Mouse (Mus musculus) embryonic facial prominence, embryonic 15.5 days (tissue): ENCODE measurements around the gene Scd2. TPM values are rescaled to one million over a fixed set of nuclear protein-coding genes. Genes with fewer than 3 reads are reported as not detected.

Experiments used
- ATAC-seq: fragments of 200-750 bp; cut with Nextera tagmentation; 2 replicates; pipeline ENCODE4 v1.8.0; 2017; ENCODE audit warnings: low read depth, moderate TSS enrichment; ENCODE audit not compliant: insufficient number of reproducible peaks, low FRiP score, low TSS enrichment
- H3K27ac ChIP-seq: fragments of 300-500 bp; sonication (generic); replicated peaks from 2 replicates; pipeline ENCODE4 v1.5.1; 2015; ENCODE audit warnings: mild to moderate bottlenecking, inconsistent platforms
- H3K27me3 ChIP-seq: fragments of 300-500 bp; sonication (generic); 2 replicates; pipeline ENCODE4 v1.6.1; 2015; ENCODE audit warnings: inconsistent platforms
- H3K36me3 ChIP-seq: fragments of 300-500 bp; sonication (generic); 2 replicates; pipeline ENCODE4 v1.6.1; 2015; ENCODE audit warnings: mild to moderate bottlenecking, inconsistent platforms
- H3K4me1 ChIP-seq: fragments of 300-500 bp; sonication (generic); 2 replicates; pipeline ENCODE4 v1.6.1; 2015; ENCODE audit warnings: inconsistent platforms
- H3K4me2 ChIP-seq: fragments of 300-500 bp; sonication (generic); replicated peaks from 2 replicates; pipeline ENCODE4 v1.6.1; 2015; ENCODE audit warnings: mild to moderate bottlenecking, inconsistent platforms
- H3K4me3 ChIP-seq: fragments of 300-500 bp; sonication (generic); replicated peaks from 2 replicates; pipeline ENCODE4 v1.5.1; 2015; ENCODE audit warnings: mild to moderate bottlenecking, inconsistent platforms
- H3K9ac ChIP-seq: fragments of 300-500 bp; sonication (generic); 2 replicates; pipeline ENCODE4 v1.6.1; 2015; ENCODE audit warnings: inconsistent platforms
- H3K9me3 ChIP-seq: fragments of 300-500 bp; sonication (generic); replicated peaks from 2 replicates; pipeline ENCODE4 v1.6.1; 2016; ENCODE audit warnings: inconsistent platforms
- WGBS: fragments of 180-500 bp; shearing (Covaris S2); methylation state at CpG from one replicate; pipeline ENCODE4 v1.1.7; 2015; 5-methylcytosine and 5-hydroxymethylcytosine counted together
- microRNA-seq: library from miRNA; unstranded; fragments of <30 nt; microRNA quantifications from one replicate; pipeline ENCODE4, GENCODE M21; 2016; ENCODE audit warnings: borderline number of aligned reads
- polyA plus RNA-seq: library from polyadenylated mRNA; unstranded; fragments of >200 nt; fragmentation: Nextera tagmentation; extraction: Ambion mirVana; gene quantifications from 2 replicates; pipeline ENCODE4 v1.2.1, GENCODE M21; 2015

The Scd2 gene
- polyA plus RNA-seq, 1 experiment from 2014 or later = 179 TPM

DNA sequence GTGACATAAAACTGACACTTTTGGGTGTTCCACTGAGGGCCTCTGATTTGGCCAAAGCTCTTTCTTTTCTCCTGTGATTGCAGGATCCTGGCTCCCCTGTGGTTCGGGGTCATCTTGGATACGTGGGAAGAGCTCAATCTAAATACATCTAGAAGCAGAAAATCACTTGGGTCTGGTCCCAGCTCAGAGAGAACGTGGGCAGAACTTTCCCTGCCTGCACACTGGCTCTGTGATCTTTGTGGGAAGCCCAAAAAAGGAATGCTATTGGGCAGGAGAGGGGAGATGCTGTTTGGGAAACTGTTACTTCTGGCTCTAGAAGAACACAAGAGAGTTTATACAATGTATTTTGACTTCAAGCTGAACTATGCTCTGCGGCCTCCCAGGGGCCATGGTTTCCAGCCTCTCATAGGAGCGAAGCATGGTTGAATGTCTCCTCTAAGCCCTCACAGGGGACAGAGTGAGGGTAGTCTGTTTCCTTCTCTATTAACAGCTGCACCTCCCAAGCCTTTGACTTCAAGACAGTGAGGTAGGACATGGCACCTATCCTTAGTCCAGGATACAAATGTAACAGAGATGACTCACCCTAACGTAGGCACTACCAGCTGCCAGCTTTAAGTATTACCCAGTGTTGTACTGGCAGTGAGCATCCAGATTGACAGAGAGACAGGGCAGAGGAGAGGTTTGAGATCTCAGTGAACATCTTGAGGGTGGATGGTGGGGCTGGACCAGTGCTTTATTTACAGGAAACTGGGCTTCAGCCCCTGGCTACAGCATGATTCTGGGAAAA lies 42.6 kb downstream of the Scd2 start:
- no peak overlapping the region for H3K4me2 ChIP-seq
- 67% methylated on average over 6 of the region's 6 CpGs for WGBS
- no peak overlapping the region for H3K9ac ChIP-seq
- H3K27me3 ChIP-seq = no peaks in the 10 kb centered on the region
- no peak overlapping the region for H3K4me3 ChIP-seq
- H3K36me3 ChIP-seq = no peaks in the 10 kb centered on the region
- H3K4me1 ChIP-seq = peaks cover 4% of the 10 kb centered on the region; the same call in 1 of the 2 replicates
- H3K9me3 ChIP-seq = no peaks in the 10 kb centered on the region
- no peak for ATAC-seq
- H3K27ac ChIP-seq = no peak overlapping the region

DNA sequence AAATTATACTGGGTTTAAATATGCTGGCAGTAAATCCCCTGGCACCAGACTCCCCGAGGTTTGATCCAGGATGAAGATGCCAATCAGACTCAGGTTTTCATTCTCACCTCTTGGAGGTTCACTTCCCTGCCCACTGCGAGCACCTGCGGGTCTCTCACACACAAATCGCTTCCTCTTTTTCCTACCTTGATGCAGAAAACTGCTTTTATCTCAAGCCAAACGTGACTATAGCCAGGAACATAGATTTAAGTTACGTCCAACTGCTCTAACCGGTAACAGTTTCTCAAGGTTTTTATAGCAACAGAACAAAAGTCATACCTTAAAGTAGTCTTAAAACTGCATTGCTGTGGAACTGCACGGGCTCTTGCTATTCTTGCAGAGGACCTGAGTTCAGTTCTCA lies 56.2 kb downstream of the Scd2 start:
- ATAC-seq = no peak

DNA sequence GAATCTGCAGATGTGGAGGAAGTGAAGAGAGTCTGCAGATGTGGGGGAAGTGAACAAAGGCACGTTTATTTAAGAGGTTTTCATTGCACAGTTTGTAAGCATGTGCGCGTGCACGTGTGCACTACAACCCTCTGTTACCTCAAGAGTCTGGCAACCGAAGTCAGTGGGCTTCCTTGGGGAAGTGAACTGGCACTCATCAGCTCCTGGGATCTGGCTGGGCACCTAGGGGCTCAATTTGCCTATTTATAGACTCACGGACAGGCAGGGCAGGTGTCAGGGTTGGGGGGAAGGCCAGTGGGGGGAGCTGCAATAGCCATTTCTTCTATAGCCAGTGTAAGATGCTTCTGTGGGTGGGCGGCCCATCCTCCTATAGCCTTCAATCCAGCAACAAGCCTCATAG lies 58.3 kb downstream of the Scd2 start:
- 64% methylated on average over 7 of the region's 7 CpGs for WGBS
- Histone ChIP-seq H3K4me1 (no peaks in the 10 kb centered on the region), H3K9ac (no peak overlapping the region), H3K4me2 (no peak overlapping the region), H3K9me3 (no peaks in the 10 kb centered on the region), H3K4me3 (no peak overlapping the region), H3K27me3 (no peaks in the 10 kb centered on the region), H3K36me3 (no peaks in the 10 kb centered on the region), H3K27ac (no peak overlapping the region)
- ATAC-seq = no peak

More for the DNA sequence above, 56.2 kb downstream of the Scd2 start:
- no peaks in the 10 kb centered on the region for H3K4me1 ChIP-seq
- no peak overlapping the region for H3K4me2 ChIP-seq
- no peaks in the 10 kb centered on the region for H3K9me3 ChIP-seq
- H3K9ac ChIP-seq = no peak overlapping the region
- no peaks in the 10 kb centered on the region for H3K27me3 ChIP-seq
- WGBS = 76% methylated on average over 8 of the region's 8 CpGs
- H3K36me3 ChIP-seq = no peaks in the 10 kb centered on the region
- H3K27ac ChIP-seq = no peak overlapping the region
- no peak overlapping the region for H3K4me3 ChIP-seq

Small RNA genes within 50 kb of the gene (microRNA-seq; reads per million reads assigned to microRNA genes)
- 0.69 reads per million for gene Mir5114

Other genes with a start within 250 kb of the Scd2 start
- 35.9 and 39.2 TPM in 2 replicates for gene Erlin1, start 223.9 kb upstream of the Scd2 start, polyA plus RNA-seq
- 39.6 and 41.5 TPM in 2 replicates for gene Chuk, start 186.2 kb upstream of the Scd2 start, polyA plus RNA-seq
- gene Cwf19l1, start 157.8 kb upstream of the Scd2 start, polyA plus RNA-seq = 27.2 and 29.7 TPM in 2 replicates
- gene Bloc1s2, start 147.2 kb upstream of the Scd2 start, polyA plus RNA-seq = 83.2 and 90.4 TPM in 2 replicates
- not detected in 2 replicates for gene Pkd2l1, start 101.2 kb upstream of the Scd2 start, polyA plus RNA-seq
- 0.89 and 0.96 TPM in 2 replicates for gene Scd3, start 90.4 kb upstream of the Scd2 start, polyA plus RNA-seq
- 0.16 and 0.39 TPM in 2 replicates for gene Scd4, start 39.4 kb downstream of the Scd2 start, polyA plus RNA-seq
- gene Scd1, start 114.2 kb downstream of the Scd2 start, polyA plus RNA-seq = 6.2 and 8.0 TPM in 2 replicates
- not detected in 2 replicates for gene Wnt8b, start 199.8 kb downstream of the Scd2 start, polyA plus RNA-seq